Mouse (Mus musculus): ENCODE results near the gene Eif4g1.
"Not testable (repeated sequence)": the region's sequence is repeated elsewhere in the genome, so short reads cannot be mapped to it uniquely, and the experiment has no call there.

Gene Eif4g1

DNA sequence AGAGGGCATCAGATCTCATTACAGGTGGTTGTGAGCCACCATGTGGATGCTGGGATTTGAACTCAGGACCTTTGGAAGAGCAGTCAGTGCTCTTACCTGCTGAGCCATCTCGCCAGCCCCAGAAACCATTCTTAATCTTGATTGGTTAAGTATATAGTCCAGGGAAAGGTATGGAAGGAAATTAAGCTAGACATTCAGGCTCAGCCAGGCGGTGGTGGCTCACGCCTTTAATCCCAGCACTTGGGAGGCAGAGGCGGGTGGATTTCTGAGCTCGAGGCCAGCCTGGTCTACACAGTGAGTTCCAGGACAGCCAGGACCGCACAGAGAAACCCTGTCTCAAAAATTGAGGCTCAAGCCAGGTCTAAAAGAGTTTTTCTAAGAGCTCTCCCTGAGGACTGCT is at the start of gene Eif4g1:
Gene Eif4g1, plus strand, starts transcription at position 301 of the 400 bp plus-strand sequence.
- DNase-seq (ENCODE audit: low read depth, low spot score), result not testable (repeated sequence)

DNA sequence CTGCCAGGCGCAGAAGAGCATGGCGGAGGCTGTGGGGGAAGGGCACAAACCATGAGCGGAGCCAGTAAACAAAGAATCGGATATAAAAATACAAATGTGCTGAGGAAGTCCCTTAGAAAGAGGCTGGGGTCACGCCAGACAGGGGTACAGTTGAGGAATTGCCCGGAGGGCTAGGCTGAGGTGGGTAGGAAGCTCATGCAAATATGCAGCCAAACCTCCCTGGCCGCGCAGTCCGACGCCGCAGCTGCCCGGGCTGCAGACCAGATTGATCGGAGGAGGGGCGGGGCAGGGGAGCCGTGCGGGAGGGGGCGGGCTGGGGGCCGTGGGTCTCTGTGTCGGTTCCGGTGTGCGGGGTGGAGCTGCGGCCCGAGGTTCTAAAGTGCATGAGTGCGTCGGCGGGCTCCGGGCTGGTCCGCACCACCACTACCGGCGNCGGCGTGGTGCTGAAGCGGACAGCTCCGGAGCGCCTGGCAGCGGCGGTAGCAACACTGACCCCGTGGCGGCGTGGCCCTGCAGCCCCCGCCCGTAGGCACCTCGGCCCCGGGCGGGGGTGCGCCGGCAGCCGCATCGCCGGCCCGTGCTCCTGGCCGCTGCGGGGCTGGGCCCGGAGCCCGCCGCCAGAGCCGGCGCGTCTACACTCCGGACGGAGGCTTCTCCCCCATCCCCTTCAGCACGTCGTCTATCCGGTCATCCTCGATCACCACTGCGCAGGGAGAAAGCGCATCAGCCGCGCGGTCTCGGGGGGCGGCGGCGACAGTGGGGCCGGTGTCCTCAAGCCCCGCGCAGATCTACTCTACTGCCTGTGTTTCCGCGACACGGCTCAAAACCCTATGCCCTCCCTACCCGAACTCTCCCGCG is 48.3 kb upstream of the Eif4g1 start:
- DNase-seq (ENCODE audit: low read depth, low spot score), result peak; percentile 31

DNA sequence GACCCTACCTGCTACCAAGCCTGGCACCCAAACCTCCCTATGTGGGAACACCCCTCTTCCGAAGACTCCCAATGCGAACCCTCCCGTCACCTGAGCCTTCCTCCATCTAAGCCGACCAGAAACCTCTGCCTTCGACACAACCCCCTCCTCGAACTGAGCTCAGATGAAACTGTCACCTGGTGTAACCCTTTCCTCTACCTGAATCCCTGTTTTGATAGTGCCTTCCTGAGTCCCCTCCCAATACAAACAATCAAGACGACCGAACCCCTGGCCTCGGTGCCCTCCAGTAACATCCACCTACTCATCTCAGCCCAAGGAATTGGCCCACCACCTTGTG is 47.7 kb upstream of the Eif4g1 start:
- DNase-seq (ENCODE audit: low read depth, low spot score), result peak; percentile 33

DNA sequence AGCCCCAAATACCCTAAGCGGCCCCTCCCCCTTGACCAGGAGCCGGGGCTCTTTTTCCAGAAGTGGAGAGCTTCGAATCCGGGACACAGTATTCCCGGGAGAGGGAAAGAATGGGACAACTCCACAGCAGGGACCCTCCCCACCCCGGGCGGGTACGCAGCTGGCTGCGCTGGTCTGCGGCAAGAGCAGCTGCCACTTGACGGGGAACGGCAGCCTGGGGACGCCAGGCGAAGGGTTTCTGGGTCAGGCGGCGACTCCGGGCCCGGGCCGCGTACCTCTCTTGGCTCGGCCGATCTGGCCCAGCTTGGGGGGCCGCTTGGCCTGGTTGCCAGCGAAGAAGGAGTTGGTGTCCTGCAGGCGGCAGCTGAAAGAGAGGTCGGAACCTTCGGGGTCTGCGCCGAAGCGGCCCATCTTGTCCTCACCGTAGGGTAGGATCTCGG is 47.3 kb upstream of the Eif4g1 start:
- no peak for DNase-seq (ENCODE audit: low read depth, low spot score)

DNA sequence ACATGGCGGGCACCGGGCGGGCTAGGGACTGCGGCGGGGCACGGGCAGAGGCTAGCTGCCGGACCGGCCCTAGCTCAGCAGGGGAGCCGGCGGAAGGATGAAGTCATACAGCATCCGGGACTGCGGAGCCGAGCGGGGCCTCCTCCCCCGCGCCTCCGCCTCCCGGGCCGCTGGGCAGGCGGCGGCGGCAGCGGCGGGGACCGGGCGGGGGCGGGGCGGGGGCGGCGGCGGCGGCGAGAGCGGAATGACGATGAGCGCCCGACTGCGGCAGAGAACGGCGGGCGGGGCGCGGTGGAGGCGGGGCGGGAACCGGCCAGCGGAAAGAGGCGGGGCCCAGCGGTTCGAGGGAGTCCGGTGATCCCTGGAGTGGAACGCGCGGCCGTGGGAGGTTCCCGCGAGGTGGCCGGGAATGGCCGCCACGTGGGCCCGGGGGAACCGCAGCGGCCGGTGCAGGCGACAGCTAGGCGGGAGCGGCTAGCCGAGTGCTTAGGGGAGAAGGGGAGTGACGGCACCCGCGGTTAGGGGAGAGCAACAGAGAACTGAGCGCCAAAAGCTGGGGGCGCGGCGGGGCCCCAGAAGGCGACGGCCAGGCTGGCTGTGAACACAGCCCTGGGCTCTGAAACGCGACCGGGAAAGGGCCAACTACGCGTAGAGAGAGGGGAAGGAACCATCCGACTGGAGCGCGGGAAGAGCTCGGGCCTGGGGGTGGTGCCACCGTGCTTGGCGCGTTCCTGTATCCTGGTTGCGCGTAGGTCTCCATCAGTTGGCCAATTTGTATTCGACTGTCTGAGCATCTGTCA is 46.7 kb upstream of the Eif4g1 start, which contains the start of gene Camk2n2:
Gene Camk2n2, minus strand, starts transcription at position 97 of the 800 bp plus-strand sequence.
- DNase-seq (ENCODE audit: low read depth, low spot score), result peak; percentile 70

DNA sequence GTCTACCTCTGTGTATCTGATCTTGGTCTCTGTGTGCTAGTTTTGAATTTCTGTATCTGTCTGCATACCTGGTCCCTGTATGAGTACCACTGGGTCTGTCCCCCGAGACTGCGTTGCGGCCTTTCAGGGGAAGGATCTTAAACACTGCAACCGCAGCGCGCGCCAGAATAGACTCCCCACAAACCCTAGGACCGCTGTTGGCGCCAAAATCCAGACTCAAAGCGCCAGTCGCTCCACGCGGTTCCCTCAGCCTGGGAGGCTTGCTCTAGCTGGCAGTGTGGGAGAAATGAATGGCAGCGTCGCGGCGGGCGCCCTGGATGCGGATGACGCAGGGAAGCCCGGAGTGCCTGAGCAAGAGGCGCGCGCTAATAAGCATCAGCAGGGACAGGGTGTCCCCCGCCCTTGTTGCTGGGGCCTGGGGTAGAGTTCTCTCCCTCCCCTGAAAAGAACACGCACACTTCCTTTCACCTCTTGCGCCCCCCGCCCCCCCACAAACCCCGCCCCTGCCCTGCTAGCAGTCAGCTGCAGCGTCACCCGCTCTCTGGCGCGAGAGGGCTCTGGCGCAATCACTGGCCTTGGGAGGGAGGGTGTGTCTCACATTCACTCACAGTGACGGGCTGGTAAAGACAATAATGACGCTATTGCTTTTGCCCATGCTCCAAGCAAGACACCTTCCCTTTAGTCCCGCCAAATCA is 46.0 kb upstream of the Eif4g1 start:
- peak; percentile 90 for DNase-seq (ENCODE audit: low read depth, low spot score)

DNA sequence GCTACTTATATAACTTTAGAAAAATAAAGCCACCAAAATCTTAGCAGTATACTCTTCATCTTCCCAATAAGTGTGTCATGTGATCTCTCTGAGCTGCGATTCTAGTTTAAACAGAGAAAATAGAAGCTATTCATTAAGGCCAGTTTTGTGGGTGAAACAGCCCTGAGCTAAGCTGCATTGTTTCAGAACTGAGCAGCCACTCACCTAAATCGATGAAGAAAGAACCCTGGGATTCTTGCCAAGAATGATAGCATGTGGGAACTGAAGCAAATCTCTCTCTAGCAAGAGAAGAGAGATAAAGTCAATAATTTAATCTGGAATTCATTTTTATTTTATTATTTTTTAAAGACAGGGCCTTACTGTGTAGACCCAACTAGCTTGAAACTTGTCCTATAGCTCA is 44.9 kb upstream of the Eif4g1 start:
- peak; percentile 17 for DNase-seq (ENCODE audit: low read depth, low spot score)

DNA sequence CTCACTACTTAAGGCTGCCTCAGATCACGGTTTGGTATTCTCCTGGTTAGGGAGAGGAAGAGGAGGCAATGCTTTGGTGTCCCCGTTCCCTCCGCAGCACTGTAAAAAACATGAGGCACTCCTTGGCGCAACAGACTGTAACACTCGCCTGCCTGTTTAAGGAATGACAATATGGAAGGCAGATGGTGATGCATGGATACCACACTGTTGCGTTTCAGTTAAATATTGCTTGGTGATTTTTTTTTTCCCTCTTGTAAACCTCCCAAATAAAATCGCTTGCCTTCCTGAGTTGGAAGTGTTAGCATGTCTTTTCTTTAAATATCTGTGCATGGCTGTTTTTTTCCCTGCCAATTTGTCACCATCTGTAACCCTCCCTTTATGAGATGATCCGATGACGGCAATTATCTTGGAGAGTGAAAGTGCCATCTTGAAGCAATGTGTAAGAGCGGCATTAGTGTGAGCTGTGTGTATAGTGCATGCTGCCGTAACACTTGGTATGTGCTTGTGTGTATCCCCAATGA is 39.2 kb upstream of the Eif4g1 start:
- no peak for DNase-seq (ENCODE audit: low read depth, low spot score)

DNA sequence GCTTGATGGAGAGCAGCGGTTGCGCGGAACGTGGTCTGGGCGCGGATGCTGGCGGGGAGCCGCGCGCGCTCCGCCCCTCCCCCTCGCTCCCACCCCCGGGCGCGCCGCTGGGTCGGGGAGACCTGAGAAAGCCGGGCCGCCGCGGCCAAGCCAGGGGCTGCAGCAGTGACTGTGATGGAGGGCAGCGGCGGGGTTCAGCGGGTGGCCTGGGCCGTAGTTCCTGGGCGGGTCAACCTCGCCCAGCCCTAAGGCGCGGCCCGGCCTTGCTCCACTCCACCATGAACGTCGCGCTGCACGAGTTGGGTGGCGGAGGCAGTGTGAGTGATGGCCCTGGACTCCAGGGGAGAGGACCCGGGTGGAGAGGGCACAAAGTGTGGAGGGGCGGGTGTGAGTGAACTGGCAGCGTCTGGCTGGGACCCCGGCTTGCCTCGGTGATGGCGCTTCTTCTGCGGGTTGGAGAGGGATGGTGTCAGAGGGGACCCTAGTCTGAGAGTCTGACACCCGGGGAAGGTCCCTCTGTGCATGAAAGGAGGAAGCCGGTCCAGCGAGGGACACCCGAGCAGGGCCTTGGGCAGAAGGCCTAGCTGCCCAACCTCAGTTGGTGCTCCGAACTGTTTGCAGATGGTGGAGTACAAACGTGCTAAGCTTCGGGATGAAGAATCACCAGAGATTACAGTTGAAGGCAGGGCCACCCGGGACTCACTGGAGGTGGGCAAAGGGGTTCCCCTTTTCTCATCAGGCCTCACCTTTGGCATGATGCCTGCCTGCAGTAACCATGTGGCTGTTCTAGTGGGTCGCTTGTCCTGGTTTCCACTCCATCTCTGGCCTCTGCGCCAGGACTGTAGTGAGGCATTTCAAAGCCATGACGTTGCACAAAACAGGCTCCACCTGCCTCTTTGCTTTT is 38.1 kb upstream of the Eif4g1 start, which contains the start of gene Ece2:
Gene Ece2, plus strand, starts transcription at position 98 of the 904 bp plus-strand sequence.
- peak; percentile 34 for DNase-seq (ENCODE audit: low read depth, low spot score)

DNA sequence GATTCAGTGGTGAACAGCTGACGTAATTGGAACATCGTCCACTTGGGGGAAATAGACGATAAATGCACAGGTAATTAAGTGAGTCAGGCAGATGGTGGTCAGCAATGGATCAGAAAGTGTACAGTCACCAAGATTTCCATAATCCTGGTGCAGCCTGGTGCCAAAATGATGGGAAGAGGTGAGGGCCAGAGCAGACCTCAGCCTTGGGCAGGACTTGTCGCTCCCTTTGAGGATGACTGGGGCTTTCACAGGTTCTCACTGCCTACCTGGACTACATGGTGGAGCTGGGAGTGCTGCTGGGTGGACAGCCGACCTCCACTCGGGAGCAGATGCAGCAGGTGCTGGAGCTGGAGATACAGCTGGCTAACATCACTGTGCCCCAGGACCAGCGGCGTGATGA is 30.7 kb upstream of the Eif4g1 start:
- DNase-seq (ENCODE audit: low read depth, low spot score), result no peak

DNA sequence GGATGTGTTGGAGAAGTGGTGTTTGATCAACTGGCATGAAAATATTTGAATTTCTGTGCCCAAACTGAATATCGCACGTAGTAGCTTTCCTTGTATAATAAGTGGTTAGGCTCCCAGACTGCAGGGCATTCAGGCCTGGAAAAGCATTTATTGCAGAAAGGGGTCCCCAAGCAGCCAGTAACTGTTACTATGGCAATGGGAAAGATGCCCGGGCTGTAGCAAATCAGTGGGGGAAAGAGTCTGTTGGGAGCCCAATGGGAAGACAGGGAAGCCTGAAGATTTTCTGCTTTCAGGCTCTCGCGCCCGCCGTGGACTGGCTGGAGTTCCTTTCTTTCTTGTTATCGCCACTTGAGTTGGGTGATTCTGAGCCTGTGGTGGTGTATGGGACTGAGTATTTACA is 29.7 kb upstream of the Eif4g1 start:
- DNase-seq (ENCODE audit: low read depth, low spot score), result no peak

DNA sequence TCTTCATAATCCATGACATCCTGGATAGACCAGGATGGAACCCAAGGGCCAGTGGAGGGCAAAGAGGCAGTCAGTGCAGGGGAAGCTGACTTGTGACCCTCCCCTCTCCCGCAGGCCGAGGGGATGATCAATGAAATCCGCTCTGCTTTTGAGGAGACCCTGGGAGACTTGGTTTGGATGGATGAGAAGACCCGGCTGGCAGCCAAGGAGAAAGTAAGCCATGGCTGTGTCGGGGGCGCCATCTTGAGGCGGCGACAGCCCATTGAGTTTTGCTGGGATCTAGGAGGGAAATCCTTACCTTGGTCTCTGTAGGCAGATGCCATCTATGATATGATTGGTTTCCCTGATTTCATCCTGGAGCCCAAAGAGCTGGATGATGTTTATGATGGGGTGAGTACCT is 26.0 kb upstream of the Eif4g1 start:
- DNase-seq (ENCODE audit: low read depth, low spot score), result peak; percentile 79

DNA sequence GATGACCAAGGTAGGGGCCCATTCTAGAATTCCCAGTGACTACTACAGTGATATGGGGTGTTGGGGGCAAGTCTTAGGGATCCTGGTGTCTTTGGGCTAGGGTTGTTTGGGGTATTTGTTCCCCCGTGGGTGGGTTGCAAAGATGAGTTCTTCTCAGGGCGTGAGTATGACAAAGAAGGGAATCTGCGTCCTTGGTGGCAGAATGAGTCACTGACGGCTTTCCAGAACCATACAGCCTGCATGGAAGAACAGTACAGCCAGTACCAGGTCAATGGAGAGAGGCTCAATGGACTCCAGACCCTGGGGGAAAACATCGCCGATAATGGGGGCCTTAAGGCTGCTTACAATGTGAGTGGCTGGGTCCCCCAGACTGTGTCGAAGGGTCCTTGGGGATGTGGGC is 24.2 kb upstream of the Eif4g1 start:
- DNase-seq (ENCODE audit: low read depth, low spot score), result no peak

DNA sequence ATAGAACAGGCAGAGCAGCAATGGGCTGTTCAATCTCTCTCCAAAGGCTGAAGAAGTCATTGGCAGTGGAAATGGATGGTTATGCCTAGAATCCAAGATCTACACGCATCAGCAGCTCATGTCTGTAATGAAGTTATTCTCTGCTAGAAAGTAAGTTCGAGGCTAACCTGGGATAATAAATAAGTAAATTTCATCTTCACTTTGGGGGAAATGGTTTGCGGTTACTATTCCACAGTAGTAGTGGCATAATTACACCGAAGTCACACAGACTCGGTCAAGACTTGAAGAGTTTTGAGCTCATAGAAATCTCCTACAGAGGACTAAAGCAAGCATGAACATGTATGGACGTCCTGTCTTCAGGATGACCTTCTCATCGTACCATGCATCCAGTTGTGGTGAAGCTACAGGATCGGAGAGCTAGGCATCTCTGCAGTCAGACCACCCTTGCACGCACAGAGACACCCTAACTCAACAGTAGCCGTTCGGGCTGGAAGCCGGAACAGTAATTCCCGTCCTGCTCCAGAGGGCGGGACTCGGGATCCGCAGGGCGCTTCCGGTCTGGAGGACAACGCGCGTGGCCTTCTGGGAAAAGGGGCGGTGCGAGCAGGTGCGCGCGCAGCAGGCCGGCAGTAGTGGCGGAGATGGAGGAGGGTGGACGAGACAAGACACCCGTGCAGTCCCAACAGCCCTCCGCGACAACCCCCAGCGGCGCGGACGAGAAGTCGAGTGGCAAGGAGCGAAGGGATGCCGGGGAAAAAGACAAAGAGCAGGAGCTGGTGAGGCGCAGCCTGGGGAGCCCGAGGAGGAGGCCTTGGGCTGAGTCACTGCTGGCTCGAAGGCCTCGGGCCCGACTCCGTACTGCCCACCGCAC is 16.8 kb upstream of the Eif4g1 start, which contains the start of gene Psmd2:
Gene Psmd2, plus strand, starts transcription at position 577 of the 871 bp plus-strand sequence.
- peak; percentile 97 for DNase-seq (ENCODE audit: low read depth, low spot score)

DNA sequence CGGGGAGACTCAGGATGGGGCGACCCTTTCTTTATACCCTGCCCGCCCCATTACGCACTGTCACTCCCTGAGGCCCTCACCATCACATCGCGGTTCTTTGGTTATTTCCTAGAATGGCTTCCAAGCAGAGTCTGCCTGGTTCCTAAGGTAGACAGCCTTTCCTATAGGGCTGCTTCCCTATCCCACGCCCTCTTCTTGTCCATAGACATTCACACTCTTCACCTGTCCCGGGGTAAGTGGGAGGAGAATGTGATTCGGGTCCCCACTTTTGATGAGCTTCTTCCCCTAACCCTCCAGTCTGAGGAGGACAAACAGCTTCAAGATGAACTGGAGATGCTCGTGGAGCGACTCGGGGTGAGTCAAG is 16.2 kb upstream of the Eif4g1 start:
- DNase-seq (ENCODE audit: low read depth, low spot score), result no peak

DNA sequence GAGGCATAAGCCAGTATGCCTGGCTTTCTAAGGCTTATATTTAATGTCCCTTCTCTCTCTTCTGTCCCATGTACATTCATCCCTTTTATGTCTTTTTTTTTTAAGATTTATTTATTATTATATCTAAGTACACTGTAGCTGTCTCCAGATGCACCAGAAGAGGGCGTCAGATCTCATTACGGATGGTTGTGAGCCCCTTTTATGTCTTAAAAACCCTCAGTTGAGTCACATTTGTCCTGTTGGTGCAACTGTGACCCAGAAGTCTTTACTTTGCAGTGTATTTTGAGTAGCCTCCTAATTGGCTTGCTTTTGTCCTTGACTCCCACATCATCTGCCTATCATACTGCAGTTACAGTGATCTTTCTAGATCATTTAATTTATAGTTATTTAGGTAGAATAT is 14.8 kb upstream of the Eif4g1 start:
- peak; percentile 36 for DNase-seq (ENCODE audit: low read depth, low spot score)

DNA sequence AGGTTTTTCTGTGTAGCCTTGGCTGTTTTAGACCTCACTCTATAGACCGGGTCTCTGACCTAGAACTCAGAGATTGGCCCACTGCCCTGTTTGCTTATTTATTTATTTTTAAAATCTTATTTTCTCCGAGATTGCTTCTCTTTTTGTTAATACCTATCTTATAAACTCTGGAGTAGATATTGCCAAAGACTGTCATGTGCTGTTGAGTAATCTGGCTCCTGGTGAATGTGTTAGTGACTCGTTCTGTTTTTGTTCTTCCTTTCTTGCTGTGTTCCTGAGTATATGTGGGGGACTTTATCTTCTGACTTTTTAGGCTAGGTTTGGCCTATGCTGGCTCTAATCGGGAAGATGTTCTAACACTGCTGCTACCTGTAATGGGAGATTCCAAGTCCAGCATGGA is 10.5 kb upstream of the Eif4g1 start:
- DNase-seq (ENCODE audit: low read depth, low spot score), result peak; percentile 59

DNA sequence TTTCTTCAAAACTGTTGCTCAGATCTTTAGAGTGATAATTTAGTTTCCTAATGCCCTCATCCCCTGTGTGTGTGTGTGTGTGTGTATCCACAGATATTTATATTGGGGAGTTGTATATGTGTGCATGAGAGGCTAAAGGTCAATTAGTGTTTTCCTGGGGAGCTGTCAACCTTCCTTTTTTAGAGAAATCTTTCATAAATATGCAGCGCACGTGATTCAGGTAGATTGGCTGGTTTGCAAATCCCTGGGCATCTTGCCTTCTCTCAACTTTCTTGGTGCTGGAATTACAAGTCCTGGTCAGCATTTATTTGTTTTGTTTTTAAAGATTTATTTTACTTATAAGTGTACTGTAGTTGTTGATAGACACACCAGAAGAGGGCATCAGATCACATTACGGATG is 2.2 kb downstream of the Eif4g1 start:
- DNase-seq (ENCODE audit: low read depth, low spot score), result no peak

DNA sequence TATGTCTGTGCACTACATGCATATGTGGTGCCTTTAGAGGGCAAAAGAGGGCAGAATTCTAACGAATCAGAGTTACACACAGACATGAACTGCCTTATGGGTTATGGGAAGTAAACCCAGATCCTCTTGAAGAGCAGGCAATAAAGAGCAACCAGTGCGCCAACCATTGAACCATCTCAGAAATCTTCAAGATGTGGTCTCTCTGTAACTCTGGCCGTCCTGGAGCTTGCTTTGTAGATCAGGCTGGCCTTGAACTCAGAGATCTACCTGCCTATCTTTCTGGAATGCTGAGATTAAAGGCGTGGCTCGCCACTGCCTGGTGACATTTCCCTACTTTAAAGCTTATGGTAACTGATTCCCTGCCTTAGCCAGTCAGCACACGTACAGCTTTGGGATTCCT is 3.8 kb downstream of the Eif4g1 start:
- no peak for DNase-seq (ENCODE audit: low read depth, low spot score)

DNA sequence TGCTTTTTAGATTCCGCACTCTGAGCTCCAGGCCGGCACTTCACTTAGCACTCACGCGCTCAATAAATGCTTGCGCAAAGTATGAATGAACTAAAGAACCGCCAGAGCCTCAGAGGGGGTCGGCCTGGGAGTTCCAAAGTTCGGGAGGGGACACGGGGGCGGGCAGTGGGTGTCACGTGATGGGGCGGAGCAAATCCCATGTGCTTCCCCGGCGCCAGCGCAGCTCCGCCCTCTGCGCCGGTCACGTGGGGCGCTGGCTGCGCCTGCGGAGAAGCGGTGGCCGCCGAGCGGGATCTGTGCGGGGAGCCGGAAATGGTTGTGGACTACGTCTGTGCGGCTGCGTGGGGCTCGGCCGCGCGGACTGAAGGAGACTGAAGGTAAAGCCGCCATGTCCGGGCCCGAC is 4.4 kb downstream of the Eif4g1 start:
- DNase-seq (ENCODE audit: low read depth, low spot score), result peak; percentile 95

Measured in 3T3-L1 (cell line).